Mouse (Mus musculus): ENCODE measurements around the gene Igsf8.
"Not testable (repeated sequence)": the region's sequence is repeated elsewhere in the genome, so short reads cannot be mapped to it uniquely, and the experiment has no call there.

The Igsf8 gene

DNA sequence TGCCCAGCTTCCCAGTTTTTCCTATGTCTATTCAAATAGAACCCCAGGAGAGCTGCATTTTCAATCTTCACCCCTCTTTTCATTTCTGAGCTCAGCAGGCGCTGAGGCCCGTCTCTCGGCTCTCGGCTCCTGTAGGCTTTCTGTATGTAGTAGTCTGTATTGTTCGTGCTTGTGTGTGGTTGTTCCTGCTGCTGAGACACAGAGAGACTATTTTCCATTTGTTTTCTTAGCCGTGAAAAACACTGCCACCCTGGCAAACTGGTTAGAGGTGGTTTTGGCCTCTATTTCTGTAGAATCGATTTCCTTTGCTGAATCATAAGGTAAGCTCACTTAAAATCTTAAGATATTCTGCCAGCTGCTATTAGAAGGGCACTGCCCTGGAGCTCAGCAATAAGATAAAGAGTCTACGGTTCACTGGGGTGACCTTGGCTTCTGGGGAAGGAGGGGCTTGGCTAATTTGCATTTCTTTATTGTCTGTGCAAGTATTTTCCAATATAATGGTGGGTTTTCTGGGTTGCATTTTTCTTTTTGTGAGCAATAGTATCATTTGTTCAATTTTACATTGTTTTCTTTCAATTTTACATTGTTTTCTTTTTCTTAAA, at the start of gene Igsf8:
Gene Igsf8, plus strand, starts transcription at position 165 of the 602 bp plus-strand sequence.
- DNase-seq (ENCODE audit: low read depth), result no peak

DNA sequence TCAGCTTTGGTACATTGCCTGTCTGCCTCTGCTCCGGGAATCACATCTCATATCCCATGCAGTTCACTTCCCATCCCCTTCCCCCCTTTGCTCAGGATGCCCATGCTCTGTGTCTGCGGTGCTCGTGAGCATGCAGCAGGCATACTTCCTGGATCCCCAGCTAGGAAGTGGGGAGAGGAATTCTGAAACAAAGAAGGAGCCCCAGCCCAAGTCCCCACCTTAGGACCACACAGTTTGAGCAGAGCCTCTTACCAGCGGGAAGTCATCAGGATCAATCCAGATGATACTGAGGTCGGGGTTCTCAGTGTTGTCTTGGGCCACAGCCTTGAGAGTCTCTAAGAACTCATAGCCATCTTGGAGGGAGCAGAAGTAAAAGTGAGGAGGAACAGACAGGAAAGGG, 48.7 kb upstream of the Igsf8 start:
- no peak for DNase-seq (ENCODE audit: low read depth)

DNA sequence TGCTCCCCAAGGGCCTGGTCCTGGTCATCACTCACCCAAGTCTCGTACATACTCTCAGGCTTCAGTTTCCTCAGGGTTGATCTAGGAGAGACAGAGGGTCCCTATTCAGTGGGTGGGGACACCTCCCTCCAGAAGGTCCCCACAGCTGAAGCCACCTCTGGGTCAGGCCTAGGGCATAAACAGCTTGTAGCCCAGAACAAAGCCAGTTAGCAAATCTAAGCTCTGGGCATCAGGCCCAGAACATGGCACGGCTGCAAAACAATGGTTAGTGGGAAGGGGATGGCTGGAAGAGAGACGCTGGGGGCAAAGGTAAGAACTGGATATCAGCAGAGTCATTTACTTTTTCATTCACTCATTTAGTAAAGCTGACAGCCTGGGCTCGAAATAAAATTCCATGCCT, 47.7 kb upstream of the Igsf8 start:
- DNase-seq (ENCODE audit: low read depth), result no peak

DNA sequence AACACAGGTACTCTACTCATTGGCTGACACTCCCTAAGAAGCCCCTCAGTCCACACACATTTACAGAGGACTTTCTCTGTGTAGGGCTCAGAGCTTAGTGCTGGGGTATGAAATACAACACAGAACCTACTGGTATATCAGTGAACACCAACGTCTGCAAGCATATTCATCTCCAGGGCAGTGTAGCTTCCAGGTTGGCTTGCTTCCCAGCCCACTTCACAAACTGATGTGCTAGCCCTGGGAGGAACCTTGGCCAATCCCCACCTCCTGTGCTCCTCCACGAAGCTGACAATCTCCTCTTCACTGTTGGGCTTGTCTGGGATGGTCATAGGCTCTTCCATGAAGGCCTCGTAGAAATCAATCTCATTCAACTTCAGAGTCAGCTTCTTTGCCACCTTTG, 46.7 kb upstream of the Igsf8 start:
- peak; percentile 40 for DNase-seq (ENCODE audit: low read depth)

DNA sequence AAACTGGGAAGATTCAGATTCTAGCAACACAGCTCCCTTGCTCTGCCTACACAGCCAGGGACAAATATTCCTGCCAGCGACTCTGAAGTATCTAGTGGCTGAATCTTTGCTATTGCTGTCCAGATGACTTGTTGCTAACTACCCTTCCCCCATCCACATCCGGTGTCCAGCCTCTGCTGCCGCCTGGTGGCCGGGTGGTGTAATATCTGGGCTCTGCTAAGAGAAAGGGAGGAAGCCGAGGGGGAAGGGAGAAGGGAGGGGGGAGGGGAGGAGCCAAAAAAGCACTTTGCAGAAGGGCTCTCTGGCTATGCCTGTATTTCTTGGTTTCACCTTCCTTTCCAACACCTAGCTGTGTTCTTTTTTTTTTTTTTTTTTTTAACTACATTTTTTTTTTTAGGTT, 44.3 kb upstream of the Igsf8 start:
- DNase-seq (ENCODE audit: low read depth), result peak; percentile 95

DNA sequence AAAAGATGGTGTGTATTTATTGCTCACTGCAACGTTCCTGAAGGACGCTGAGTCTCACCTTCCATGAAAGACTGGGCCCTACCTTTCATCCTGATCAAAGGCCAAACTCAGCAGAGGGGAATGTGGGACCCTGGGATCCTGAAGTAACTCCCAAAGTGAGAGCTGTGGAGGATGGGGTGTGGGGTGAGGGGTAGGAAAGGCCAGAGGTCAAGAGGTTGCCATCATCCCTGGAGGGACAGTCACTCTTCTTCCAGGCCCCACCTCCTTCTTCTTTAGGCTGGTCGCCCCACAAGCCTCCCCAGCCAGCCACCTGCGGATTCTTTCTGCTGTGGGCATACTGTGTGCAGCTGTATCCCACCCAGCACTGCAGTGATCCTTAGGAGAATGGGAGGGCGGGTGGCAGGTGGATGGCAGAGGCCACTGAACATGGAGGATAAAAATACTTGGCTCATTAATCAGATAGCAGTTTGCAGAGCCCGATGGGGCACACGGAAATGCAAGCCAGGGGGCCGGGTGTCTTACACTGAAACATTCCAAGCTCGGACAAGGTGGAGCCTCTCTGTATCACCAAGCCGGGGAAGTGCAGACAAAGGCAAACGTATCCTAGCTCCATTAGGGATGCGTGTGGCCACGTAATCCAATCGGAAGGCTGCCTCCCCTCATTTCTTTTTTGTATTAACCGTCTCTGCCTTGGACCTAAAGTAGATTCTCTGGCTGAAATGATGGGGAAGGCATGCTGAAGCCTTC, 43.1 kb upstream of the Igsf8 start:
- DNase-seq (ENCODE audit: low read depth), result no peak

DNA sequence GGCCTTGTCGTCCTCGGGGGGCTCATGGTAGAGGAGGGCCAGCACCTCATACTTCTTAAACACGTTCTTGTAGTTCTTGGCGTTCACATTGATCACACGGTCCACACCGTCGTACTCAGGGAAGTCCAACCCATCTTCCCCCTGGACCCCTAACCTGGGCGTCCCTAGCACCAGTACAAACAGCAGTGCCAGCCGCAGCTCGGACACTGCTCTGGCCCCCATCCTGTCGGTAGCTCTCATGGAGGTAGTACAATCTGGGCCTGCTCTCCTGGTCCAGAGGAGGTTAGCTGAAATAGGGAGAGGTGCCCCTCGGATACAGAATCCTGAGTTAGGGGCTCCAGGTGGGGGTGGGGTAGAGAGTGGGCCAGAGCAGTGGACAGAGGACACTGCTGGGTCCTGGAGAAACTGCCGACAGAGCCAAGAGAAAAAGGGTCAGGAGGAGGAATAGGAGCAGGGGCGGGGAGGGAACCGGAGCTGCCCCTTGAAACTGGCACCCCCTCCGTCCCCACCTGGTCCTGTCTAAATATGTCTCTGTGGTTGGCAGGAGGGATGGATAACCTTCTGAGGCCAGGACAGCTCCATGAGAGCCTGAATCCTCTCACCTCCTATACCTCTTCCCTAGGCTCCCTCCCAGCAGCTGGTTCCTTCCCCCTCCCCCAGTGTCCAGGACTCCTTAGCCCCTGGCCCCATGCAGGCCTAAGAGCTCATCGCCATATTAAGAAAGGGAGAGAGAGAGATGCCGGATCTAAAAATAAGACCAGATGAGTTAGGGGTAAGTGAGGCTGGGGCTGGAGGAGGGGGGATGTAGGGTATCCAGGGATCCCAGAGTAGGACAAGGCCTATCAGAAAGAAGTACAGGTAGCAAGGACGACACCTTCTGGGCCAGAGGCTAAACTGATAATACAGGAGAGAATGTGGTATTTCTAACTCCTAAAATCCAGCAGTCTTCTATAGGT, 41.7 kb upstream of the Igsf8 start, which contains the start of gene Casq1:
Gene Casq1, minus strand, starts transcription at position 418 of the 956 bp plus-strand sequence.
- DNase-seq (ENCODE audit: low read depth), result no peak

DNA sequence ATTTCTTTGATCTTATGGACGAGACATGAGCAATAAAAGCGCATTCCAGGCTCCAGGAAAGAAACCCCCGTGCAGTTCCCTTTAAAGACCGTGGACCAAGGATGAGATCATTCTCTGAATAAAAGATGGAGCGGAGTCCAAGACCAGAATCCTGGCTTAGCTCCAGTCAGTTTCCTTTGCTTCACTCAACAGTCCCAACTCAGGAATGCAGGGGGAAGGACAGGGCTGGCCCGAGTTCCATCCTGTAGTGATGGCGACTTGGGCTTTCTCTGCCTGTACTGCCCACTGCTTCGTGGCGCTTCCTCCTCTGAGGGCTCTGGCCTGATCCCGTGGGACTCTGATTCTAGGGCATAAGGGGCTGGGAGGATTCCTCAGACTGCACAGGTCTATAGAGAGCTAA, 41.0 kb upstream of the Igsf8 start:
- DNase-seq (ENCODE audit: low read depth), result peak; percentile 82

DNA sequence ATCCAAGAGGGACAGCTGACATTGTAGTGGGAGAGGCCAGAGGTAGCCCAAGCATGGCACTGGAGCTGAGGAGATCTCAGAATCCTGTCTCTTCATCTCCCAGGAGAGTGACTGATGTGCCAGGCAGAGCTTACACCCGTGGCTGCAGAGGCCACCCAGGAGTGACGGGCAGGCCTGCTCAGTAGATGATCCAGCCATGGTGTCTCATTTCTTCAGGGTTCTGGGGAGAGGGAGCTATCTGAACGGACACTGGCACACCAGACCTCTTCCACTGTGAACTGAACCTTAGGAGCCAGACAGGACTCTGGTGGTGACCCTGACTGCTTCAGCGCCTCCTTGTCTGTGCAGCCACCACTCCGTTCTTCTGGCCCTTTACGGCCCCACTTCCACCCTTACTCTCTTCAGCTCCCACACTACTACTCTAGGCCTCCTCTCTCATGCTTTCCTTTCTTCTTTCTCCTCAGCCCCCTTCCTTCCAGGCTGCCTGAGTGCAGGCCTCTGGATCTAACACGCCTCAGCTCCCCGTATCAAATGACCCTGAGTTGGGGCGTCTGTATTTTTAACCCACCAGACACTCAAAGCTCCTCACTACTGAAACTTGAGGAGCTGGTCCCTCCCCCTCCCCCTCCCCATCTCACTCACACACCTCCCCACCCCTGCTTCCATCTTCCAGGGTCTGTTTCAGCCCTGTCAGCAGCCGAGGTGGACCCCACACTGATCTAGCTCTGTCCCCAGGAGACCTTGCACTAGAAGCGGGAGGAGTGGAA, 40.0 kb upstream of the Igsf8 start:
- DNase-seq (ENCODE audit: low read depth), result no peak

DNA sequence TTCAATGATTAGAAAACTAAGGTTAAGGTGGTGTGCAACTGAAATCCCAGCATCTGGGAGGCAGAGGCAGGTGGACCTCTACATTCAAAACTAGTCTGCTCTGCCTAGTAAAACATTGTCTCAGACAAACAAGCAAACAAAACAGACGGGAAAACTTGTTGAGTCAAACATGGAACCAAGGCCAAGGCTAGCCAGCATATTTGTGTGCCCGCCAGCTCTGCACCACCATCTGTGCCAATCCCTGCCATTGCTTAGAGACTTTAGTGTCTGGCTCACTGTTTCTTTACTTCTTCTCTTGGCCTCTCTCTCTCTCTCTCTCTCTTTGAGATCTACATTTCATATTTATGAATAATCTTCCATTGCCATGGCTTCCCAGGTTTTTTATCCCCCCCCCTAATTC, 33.2 kb upstream of the Igsf8 start:
- no peak for DNase-seq (ENCODE audit: low read depth)

DNA sequence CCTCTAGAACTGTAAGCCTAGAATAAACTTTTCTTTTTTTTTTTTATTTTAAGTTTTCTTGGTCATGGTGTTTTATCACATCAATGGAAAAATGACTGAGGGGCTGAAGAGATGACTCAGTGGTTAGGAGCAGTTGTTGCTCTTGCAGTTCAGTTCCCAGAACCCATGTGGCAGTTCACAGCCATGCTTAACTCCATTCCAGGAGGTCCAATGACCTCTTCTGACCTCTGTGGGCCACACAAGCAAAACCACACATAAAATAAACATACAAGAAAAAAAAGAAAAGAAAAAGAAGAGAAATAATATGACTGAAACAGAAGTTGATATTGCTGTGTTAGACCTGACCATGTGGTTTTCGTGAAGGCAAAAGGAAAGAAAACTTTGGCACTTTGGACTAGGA, 32.2 kb upstream of the Igsf8 start:
- DNase-seq (ENCODE audit: low read depth), result peak; percentile 35

DNA sequence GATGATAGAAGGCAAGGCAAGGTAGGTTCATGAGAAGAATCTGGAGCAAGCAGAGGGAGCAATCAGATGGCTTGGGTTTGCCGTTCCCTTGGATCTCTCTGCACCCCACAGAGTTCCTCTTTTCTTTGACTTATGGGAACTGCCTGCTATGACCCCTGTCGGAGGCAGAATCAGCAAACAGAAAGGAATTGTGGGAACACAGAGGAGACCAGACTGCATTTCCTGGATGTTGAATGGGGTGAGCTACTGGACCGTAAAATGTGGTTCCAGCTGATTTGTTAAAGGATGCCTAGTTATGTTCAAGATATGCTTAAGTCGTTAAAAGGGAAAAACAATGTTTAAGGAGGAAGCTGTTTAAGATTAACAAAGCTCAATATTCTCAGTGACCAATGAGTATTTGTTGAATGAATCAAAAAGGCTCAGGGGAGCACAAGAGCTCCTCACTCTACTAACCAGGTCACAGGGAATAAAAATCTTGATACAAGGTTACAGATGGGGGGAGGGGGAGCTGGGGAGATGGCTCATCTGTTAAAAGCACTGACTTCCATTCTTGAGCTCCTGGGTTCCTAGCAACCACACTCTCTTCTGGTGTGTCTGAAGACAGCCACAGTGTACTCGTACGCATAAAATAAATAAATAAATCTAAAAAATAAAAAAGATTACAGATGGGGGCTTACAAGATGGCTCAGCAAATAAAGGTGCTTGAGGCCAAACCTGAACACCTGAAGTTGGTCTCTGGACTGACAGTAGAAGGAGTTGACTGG, 20.3 kb upstream of the Igsf8 start:
- no peak for DNase-seq (ENCODE audit: low read depth)

DNA sequence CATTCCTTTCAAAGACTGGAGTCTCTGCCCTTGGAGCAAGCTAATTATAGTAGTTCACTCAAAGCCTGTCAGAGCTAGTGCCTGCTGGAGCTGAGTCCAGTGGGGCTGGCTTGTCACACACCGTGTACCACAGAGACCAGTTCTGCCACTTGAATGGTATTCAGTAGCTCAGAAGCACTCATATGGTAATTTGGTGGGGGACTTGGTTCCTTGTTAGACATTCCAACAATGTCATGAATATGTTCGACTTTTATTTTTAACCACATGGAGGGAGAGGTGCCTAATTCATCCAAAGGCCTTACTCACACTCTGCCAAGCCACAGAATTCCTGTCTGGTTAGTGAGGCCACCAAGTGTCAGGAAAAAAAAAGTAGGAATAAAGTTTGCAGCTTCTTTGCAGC, 19.0 kb upstream of the Igsf8 start:
- DNase-seq (ENCODE audit: low read depth), result peak; percentile 77

DNA sequence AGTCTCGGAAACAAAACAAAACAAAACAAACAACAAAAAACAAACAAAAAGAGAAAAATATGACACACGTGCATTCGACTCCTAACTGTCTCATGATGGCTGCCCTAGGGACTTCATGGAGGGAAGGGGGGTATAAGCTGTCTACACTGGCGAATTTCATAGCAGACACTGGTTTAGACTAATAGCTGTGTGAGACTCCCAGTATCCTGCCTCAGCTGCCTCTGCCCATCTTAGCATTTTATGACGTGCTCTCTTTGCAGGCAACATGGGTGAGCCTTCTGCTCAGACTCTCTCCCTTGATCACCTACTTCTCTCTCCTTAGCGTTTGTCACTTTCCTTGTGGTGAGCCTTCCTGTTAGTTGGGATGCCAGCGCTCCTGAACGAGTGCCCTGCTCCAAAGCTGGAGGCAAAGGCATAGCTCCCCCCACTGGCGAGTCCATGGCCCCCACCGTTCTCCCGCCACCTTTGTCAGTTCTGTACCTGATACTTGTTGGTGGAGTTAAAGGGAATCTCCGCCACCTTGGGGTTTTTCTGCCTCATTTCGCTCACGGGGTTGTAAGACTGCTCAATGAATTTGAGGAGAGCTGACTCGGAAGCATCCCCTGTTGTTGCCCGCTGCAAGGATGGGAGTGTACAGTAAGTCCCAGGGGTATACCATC, 17.8 kb upstream of the Igsf8 start:
- DNase-seq (ENCODE audit: low read depth), result no peak

DNA sequence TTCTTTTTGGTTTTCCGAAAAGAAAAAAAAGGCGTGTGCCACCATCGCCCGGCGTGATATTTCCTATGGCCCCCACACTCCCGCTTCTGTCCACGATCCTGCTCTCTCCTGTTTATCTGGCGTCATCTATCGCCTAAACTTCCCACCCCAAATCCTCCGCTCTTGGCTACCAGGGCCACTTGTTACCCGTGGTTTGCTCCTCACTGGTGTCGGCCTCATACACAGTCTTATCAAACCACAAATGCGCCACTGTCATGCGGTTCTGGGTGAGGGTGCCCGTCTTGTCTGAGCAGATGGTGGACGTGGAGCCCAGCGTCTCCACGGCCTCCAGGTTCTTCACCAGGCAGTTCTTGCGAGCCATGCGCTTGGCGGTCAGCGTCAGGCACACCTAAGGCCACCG, 16.8 kb upstream of the Igsf8 start:
- not testable (repeated sequence) for DNase-seq (ENCODE audit: low read depth)

DNA sequence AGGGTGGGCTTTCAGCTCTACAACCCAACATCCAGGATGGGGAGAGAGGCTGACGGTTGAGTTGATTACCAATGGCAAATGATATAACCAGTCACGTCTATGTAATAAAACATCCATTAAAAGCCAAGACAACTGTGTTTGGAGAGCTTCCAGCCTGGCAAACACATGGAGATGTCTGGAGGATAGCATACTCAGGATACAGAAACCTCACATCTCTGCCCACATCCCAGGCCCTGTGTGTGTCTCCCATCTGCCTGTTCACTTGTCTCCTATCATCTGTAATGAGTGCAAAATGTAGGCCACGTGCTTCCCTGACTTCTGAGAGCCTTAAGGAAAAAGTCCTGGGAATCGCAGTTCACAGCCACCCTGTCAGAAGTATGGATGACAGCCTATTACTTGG, 14.2 kb upstream of the Igsf8 start:
- DNase-seq (ENCODE audit: low read depth), result no peak

DNA sequence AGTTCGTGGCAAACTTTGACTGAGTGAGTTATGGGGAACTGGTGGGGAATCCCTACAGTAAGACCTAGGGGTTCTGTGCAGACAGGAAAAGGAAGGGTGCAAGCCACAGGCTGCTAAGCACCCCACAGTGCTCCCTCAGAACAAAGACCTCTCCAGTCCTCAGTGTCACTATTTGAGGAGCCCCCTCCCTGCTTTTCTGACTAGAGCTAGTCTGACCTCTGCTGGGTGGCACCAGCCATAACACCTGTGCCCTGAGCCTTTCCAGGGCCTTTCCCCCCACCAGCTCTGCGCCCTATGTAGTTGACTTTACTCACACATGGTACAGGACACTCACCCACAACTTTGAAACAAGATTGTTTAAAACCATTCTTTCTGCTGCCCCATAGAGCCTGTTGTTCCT, 13.8 kb upstream of the Igsf8 start:
- peak; percentile 45 for DNase-seq (ENCODE audit: low read depth)

DNA sequence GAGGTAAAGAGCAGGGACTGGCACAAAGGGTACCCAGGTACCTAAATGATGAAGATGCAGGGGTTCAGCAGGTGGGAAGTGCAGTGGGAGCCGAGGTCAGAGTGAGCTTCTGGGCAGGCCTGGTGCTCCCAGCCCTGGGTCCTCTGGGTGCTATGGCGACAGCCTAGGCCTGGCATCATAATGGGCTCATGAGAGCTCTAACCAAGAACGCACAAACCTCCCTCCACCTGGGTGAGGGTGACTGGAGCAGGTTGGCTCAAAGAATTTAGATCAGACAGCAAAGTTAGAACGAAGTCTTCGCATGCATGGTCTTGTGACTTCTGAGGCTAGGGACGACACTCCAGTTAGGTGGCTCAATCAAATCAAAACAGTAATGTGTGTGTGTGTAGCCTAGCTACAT, 3.1 kb upstream of the Igsf8 start, which contains the start of gene Atp1a4:
Gene Atp1a4, minus strand, starts transcription at position 101 of the 400 bp plus-strand sequence.
- DNase-seq (ENCODE audit: low read depth), result no peak

DNA sequence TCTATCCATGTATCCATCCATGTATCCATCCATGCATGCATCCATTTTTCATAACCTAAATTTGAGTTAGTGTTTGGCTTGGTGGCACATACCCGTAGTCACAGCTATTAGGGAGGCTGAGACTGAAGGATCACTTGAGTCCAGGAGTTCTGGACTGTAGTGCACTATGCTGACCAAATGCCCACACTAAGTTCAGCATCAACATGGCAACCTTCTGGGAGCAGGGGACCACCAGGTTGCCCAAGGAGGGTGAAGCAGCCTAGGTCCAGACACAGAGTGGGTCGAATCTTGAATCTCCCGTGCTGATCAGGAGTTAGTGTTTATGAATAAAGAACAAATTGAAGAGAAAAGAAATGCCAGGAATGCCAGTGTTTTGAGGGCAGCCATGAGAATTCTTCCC, 9.8 kb downstream of the Igsf8 start:
- DNase-seq (ENCODE audit: low read depth), result no peak

DNA sequence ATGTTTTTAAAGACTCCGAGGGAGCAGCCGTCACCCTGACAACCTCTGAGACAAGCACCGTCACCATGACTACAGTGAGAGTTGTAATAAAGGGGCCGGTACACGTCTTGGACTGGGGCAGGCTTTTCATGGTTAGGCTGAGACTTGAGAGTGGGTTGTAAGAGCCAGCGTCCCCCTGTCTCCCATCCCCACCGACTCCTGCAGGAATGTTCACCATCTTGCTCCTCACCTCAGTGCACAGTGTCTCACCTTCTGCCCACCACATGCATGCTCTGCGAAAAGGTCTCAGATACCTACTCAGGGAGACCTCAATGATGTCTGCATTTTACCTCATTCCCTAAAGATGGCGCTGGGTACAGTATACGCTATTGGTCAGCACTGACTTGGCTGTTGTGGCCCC, 10.3 kb downstream of the Igsf8 start:
- DNase-seq (ENCODE audit: low read depth), result no peak

DNA sequence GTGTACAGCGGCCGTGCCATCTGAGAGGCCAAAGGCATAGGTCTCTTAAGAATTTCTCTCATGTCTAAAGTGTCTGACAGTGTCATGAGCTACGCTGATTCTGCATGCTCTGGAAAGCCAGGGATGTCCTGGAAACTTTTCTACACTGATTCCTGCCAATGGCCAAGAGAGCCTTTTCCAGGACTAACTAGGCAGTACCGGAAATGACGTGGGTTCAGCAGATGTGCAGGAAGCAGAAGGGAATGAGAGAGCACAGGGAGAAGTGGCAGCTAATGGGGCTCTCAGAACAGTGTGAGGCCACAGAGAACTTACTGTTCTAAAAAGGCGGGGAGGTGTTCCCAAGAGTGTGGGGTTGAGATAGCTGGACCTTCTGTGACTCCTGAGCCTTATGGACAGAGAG, 11.9 kb downstream of the Igsf8 start:
- DNase-seq (ENCODE audit: low read depth), result no peak

Data from NIH3T3 (cell line).